Mouse (Mus musculus): ENCODE measurements around the gene Smoc2.

DNA sequence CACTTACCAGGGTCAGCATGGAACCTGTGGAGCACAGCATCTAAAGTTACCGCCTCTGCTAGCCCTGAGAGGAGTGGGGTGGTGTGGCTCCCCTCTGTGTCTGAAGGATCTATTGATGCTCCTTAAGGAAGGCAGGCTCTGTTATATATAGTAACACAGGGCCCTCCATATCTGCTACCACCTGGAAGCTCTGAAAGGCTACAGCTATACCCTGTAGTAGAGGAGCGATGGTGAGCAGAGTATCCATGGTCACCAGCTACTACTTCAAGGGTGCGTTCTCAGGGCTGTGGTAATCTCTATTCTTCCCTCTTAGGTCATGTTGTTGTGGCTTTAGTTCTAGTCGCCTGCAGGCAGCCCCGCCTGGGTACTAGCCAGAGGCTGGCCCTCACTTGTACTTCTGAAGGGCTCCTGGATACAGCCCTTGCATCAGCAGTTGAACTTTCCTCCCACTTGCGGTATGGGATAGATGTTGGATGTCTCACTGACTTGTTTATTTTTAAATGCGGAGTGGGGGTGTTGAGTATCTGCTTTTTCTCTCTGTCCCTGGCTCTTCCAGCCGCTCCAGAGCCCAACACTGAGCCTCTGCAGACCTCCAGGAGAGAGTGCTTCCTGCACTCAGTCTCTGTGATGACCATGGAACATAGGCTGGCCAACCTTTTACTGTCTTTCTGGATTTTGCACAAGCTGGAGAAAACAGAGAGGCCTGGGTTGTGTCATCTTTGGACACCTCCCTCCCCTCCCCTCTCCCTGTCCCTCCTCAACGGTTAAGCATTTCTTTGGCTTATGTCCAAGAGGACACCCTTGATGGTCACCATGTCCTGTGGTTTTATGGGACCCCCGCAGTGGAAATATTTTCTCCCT lies 74.1 kb downstream of the Smoc2 start:
- TF ChIP-seq CTCF (IDR thresholded peaks at IDR 0.05; ENCODE audit: low read depth, low read length) (no peak), POLR2A (IDR thresholded peaks at IDR 0.05; ENCODE audit: borderline replicate concordance, low read depth, low read length) (no peak)

All from bone marrow macrophage, adult 2 months (primary cell).